Mouse (Mus musculus): ENCODE data around the gene Ahrr. TPM values are rescaled to one million over a fixed set of nuclear protein-coding genes. Genes with fewer than 3 reads are reported as not detected.
A peak's percentile ranks its signal among the peaks of the same experiment; 100 is the strongest.

Ahrr gene
- polyA plus RNA-seq, 1 experiment from 2014 or later, result 1.8 TPM

- H3K9me3 ChIP-seq (ENCODE audit: control insufficient read depth, low read length), result no peaks in the 10 kb centered on the region
- H3K27ac ChIP-seq (ENCODE audit: low read depth, low read length), result no peak overlapping the region
- no peak overlapping the region for H3K9ac ChIP-seq (ENCODE audit: low read length)
- WGBS, result 89% methylated on average over 10 of the region's 10 CpGs
- H3K36me3 ChIP-seq (ENCODE audit: control insufficient read depth, insufficient read depth, low read length), result no peaks in the 10 kb centered on the region; the same call in 1 of the 2 replicates
- no peak overlapping the region for H3K4me2 ChIP-seq (ENCODE audit: low read depth, low read length, severe bottlenecking)
- no peak for DNase-seq (ENCODE audit: low spot score)
- H3K4me1 ChIP-seq (replicated peaks; ENCODE audit: control insufficient read depth, insufficient read depth, low read length), result no peaks in the 10 kb centered on the region
- H3K4me3 ChIP-seq (ENCODE audit: low read depth, low read length), result no peak overlapping the region
- no peaks in the 10 kb centered on the region for H3K27me3 ChIP-seq (ENCODE audit: control insufficient read depth, insufficient read depth, low read length)
- ATAC-seq (replicated peaks; ENCODE audit: low FRiP score), result no peak
Observed at GRCm38 (mm10) chr13:74302050-74303037, 10.2 kb upstream of the Ahrr start.

GRCm38 (mm10) chr13:74301607-74301984 lies 9.5 kb upstream of the Ahrr start:
- ATAC-seq (replicated peaks; ENCODE audit: low FRiP score) (peak; percentile 24; the same call in 1 of the 2 replicates), DNase-seq (ENCODE audit: low spot score) (no peak)

GRCm38 (mm10) chr13:74300925-74301606 lies 8.9 kb upstream of the Ahrr start:
- WGBS, result 40% methylated on average over 4 of the region's 4 CpGs
- Histone ChIP-seq H3K9ac (ENCODE audit: low read length) (no peak overlapping the region), H3K9me3 (ENCODE audit: control insufficient read depth, low read length) (no peaks in the 10 kb centered on the region), H3K36me3 (ENCODE audit: control insufficient read depth, insufficient read depth, low read length) (no peaks in the 10 kb centered on the region; the same call in 1 of the 2 replicates), H3K4me2 (ENCODE audit: low read depth, low read length, severe bottlenecking) (no peak overlapping the region), H3K4me3 (ENCODE audit: low read depth, low read length) (no peak overlapping the region), H3K27ac (ENCODE audit: low read depth, low read length) (no peak overlapping the region), H3K27me3 (ENCODE audit: control insufficient read depth, insufficient read depth, low read length) (no peaks in the 10 kb centered on the region), H3K4me1 (replicated peaks; ENCODE audit: control insufficient read depth, insufficient read depth, low read length) (no peaks in the 10 kb centered on the region)
- DNase-seq (ENCODE audit: low spot score) (peak; percentile 84), ATAC-seq (replicated peaks; ENCODE audit: low FRiP score) (peak; percentile 75)

More at GRCm38 (mm10) chr13:74301607-74301984, 9.5 kb upstream of the Ahrr start:
- H3K4me1 ChIP-seq (replicated peaks; ENCODE audit: control insufficient read depth, insufficient read depth, low read length), result no peaks in the 10 kb centered on the region
- no peaks in the 10 kb centered on the region for H3K9me3 ChIP-seq (ENCODE audit: control insufficient read depth, low read length)
- no peaks in the 10 kb centered on the region; the same call in 1 of the 2 replicates for H3K36me3 ChIP-seq (ENCODE audit: control insufficient read depth, insufficient read depth, low read length)
- no peak overlapping the region for H3K9ac ChIP-seq (ENCODE audit: low read length)
- H3K27me3 ChIP-seq (ENCODE audit: control insufficient read depth, insufficient read depth, low read length), result no peaks in the 10 kb centered on the region
- H3K4me3 ChIP-seq (ENCODE audit: low read depth, low read length), result no peak overlapping the region
- H3K4me2 ChIP-seq (ENCODE audit: low read depth, low read length, severe bottlenecking), result no peak overlapping the region
- H3K27ac ChIP-seq (ENCODE audit: low read depth, low read length), result no peak overlapping the region
- WGBS, result 80% methylated on average over 6 of the region's 6 CpGs

GRCm38 (mm10) chr13:74296376-74296775 lies 4.2 kb upstream of the Ahrr start:
- no peak overlapping the region for H3K4me3 ChIP-seq (ENCODE audit: low read depth, low read length)
- H3K9ac ChIP-seq (ENCODE audit: low read length), result no peak overlapping the region
- H3K36me3 ChIP-seq (ENCODE audit: control insufficient read depth, insufficient read depth, low read length), result no peaks in the 10 kb centered on the region
- ATAC-seq (replicated peaks; ENCODE audit: low FRiP score), result no peak
- H3K9me3 ChIP-seq (ENCODE audit: control insufficient read depth, low read length), result no peaks in the 10 kb centered on the region
- H3K4me2 ChIP-seq (ENCODE audit: low read depth, low read length, severe bottlenecking), result no peak overlapping the region
- no peaks in the 10 kb centered on the region for H3K4me1 ChIP-seq (replicated peaks; ENCODE audit: control insufficient read depth, insufficient read depth, low read length)
- 87% methylated on average over 7 of the region's 7 CpGs for WGBS
- H3K27me3 ChIP-seq (ENCODE audit: control insufficient read depth, insufficient read depth, low read length), result peaks cover 2% of the 10 kb centered on the region; the same call in 1 of the 2 replicates
- no peak overlapping the region for H3K27ac ChIP-seq (ENCODE audit: low read depth, low read length)
- DNase-seq (ENCODE audit: low spot score), result no peak

GRCm38 (mm10) chr13:74289646-74290045 lies 2.5 kb downstream of the Ahrr start:
- ATAC-seq (replicated peaks; ENCODE audit: low FRiP score) (no peak), DNase-seq (ENCODE audit: low spot score) (no peak)
- Histone ChIP-seq H3K9me3 (ENCODE audit: control insufficient read depth, low read length) (no peaks in the 10 kb centered on the region), H3K4me2 (ENCODE audit: low read depth, low read length, severe bottlenecking) (no peak overlapping the region), H3K27ac (ENCODE audit: low read depth, low read length) (no peak overlapping the region), H3K36me3 (ENCODE audit: control insufficient read depth, insufficient read depth, low read length) (no peaks in the 10 kb centered on the region), H3K4me1 (replicated peaks; ENCODE audit: control insufficient read depth, insufficient read depth, low read length) (no peaks in the 10 kb centered on the region), H3K27me3 (ENCODE audit: control insufficient read depth, insufficient read depth, low read length) (peaks cover 2% of the 10 kb centered on the region; the same call in 1 of the 2 replicates), H3K4me3 (ENCODE audit: low read depth, low read length) (no peak overlapping the region), H3K9ac (ENCODE audit: low read length) (no peak overlapping the region)
- WGBS, result 85% methylated on average over 5 of the region's 5 CpGs

- H3K4me3 ChIP-seq (ENCODE audit: low read depth, low read length), result no peak overlapping the region
- no peak overlapping the region for H3K9ac ChIP-seq (ENCODE audit: low read length)
- H3K27ac ChIP-seq (ENCODE audit: low read depth, low read length), result no peak overlapping the region
- WGBS, result 71% methylated on average over 2 of the region's 2 CpGs
- no peaks in the 10 kb centered on the region for H3K9me3 ChIP-seq (ENCODE audit: control insufficient read depth, low read length)
- no peaks in the 10 kb centered on the region for H3K27me3 ChIP-seq (ENCODE audit: control insufficient read depth, insufficient read depth, low read length)
- H3K36me3 ChIP-seq (ENCODE audit: control insufficient read depth, insufficient read depth, low read length), result no peaks in the 10 kb centered on the region
- ATAC-seq (replicated peaks; ENCODE audit: low FRiP score) (no peak), DNase-seq (ENCODE audit: low spot score) (no peak)
- no peaks in the 10 kb centered on the region for H3K4me1 ChIP-seq (replicated peaks; ENCODE audit: control insufficient read depth, insufficient read depth, low read length)
- no peak overlapping the region for H3K4me2 ChIP-seq (ENCODE audit: low read depth, low read length, severe bottlenecking)
Observed at GRCm38 (mm10) chr13:74282299-74282698, 9.8 kb downstream of the Ahrr start.

- WGBS, result 80% methylated on average over 4 of the region's 4 CpGs
- H3K36me3 ChIP-seq (ENCODE audit: control insufficient read depth, insufficient read depth, low read length), result no peaks in the 10 kb centered on the region
- ATAC-seq (replicated peaks; ENCODE audit: low FRiP score) (no peak), DNase-seq (ENCODE audit: low spot score) (no peak)
- no peak overlapping the region for H3K4me2 ChIP-seq (ENCODE audit: low read depth, low read length, severe bottlenecking)
- H3K27ac ChIP-seq (ENCODE audit: low read depth, low read length), result no peak overlapping the region
- H3K4me1 ChIP-seq (replicated peaks; ENCODE audit: control insufficient read depth, insufficient read depth, low read length), result no peaks in the 10 kb centered on the region
- no peaks in the 10 kb centered on the region for H3K27me3 ChIP-seq (ENCODE audit: control insufficient read depth, insufficient read depth, low read length)
- no peaks in the 10 kb centered on the region for H3K9me3 ChIP-seq (ENCODE audit: control insufficient read depth, low read length)
- H3K9ac ChIP-seq (ENCODE audit: low read length), result no peak overlapping the region
- no peak overlapping the region for H3K4me3 ChIP-seq (ENCODE audit: low read depth, low read length)
Observed at GRCm38 (mm10) chr13:74275726-74276125, 16.4 kb downstream of the Ahrr start.

GRCm38 (mm10) chr13:74260231-74260992 lies 31.7 kb downstream of the Ahrr start:
- Histone ChIP-seq H3K27ac (ENCODE audit: low read depth, low read length) (no peak overlapping the region), H3K27me3 (ENCODE audit: control insufficient read depth, insufficient read depth, low read length) (no peaks in the 10 kb centered on the region), H3K36me3 (ENCODE audit: control insufficient read depth, insufficient read depth, low read length) (no peaks in the 10 kb centered on the region), H3K4me1 (replicated peaks; ENCODE audit: control insufficient read depth, insufficient read depth, low read length) (no peaks in the 10 kb centered on the region), H3K4me3 (ENCODE audit: low read depth, low read length) (peak overlapping the region; percentile 44), H3K4me2 (ENCODE audit: low read depth, low read length, severe bottlenecking) (peak overlapping the region; percentile 86), H3K9me3 (ENCODE audit: control insufficient read depth, low read length) (no peaks in the 10 kb centered on the region), H3K9ac (ENCODE audit: low read length) (peak overlapping the region; percentile 84)
- 4% methylated on average over 10 of the region's 10 CpGs for WGBS
- DNase-seq (ENCODE audit: low spot score), result peak; percentile 84
- peak; percentile 95 for ATAC-seq (replicated peaks; ENCODE audit: low FRiP score)

Measured in forebrain, embryonic 11.5 days (tissue).